Mouse (Mus musculus) bone marrow, adult 2 months (tissue): ENCODE results near the gene Zfp652. TPM values are rescaled to one million over a fixed set of nuclear protein-coding genes. Genes with fewer than 3 reads are reported as not detected.
A peak's percentile ranks its signal among the peaks of the same experiment; 100 is the strongest.

Experiments used
- H3K27ac ChIP-seq: fragments of 200-500 bp; 2 replicates; pipeline ENCODE4 v1.5.1; 2012; ENCODE audit warnings: low read depth, mild to moderate bottlenecking, control low read depth, inconsistent platforms, low read length; ENCODE audit not compliant: control insufficient read depth, poor library complexity, insufficient read depth
- H3K4me1 ChIP-seq: fragments of 200-500 bp; 2 replicates; pipeline ENCODE4 v1.6.1; 2011; ENCODE audit warnings: low read length; ENCODE audit not compliant: control insufficient read depth, insufficient read depth
- H3K4me3 ChIP-seq: fragments of 200-500 bp; replicated peaks from 2 replicates; pipeline ENCODE3; 2011; ENCODE audit warnings: mild to moderate bottlenecking, low read depth, low read length, control low read depth; ENCODE audit not compliant: control insufficient read depth
- CTCF ChIP-seq: fragments of 200-500 bp; IDR thresholded peaks from 2 replicates; pipeline ENCODE4 v1.5.1; 2011; ENCODE audit warnings: low read length, control low read depth; ENCODE audit not compliant: control insufficient read depth, insufficient read depth
- POLR2A ChIP-seq: fragments of 200-500 bp; IDR thresholded peaks from 2 replicates; pipeline ENCODE4 v1.6.1; 2011; ENCODE audit warnings: low read depth, mild to moderate bottlenecking, control low read depth, low read length, borderline replicate concordance; ENCODE audit not compliant: control insufficient read depth
- WGBS: fragments of 180-500 bp; shearing (Covaris S2); methylation state at CpG from one replicate; pipeline ENCODE4 v1.1.7; 2018; 5-methylcytosine and 5-hydroxymethylcytosine counted together
- polyA plus RNA-seq: library from polyadenylated mRNA; stranded (reverse); fragments of >200 nt; gene quantifications from 2 replicates; pipeline ENCODE4 v1.2.4, GENCODE M21; 2011; ENCODE audit warnings: low replicate concordance; ENCODE audit not compliant: missing spikeins, insufficient read depth, insufficient read length

Gene Zfp652
- polyA plus RNA-seq, 1 experiment, result 24.5 TPM

GRCm38 (mm10) chr11:95828181-95828964 is 115.9 kb downstream of the Zfp652 start:
- Histone ChIP-seq H3K27ac (no peak overlapping the region), H3K4me1 (peaks cover 2% of the 10 kb centered on the region; the same call in 1 of the 2 replicates), H3K4me3 (no peak overlapping the region)
- WGBS, result 51% methylated on average over 11 of the region's 11 CpGs
- TF ChIP-seq CTCF (no peak), POLR2A (no peak)

DNA sequence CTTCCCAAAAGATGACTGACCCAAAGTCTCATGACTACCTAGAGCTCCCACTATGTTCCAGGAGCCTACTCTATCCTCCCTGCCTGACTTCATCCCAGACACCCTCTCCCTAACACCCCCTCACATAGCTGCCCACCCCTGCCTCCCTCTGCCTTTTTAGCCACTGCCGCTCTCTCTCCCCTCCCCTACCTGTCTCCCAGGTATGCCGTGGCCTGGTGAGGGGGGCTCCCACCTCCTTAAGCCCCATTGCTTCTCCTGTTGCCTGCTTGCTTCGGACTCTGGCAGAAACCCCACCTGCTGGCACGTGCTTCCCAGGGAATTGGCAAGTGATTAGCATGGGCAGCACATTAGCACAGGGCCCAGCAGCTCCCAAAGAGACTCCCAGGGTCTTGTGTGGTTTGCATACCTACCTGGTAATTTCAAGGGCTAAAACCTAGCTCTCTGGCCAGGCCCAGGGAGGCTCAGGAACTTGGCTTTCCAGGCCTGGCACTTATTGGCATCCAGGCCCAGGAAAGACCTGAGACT is 117.1 kb downstream of the Zfp652 start:
- no peak overlapping the region for H3K27ac ChIP-seq
- H3K4me3 ChIP-seq, result no peak overlapping the region
- WGBS, result 62% methylated on average over 4 of the region's 4 CpGs
- TF ChIP-seq CTCF (no peak), POLR2A (no peak)
- H3K4me1 ChIP-seq, result peaks cover 2% of the 10 kb centered on the region; the same call in 1 of the 2 replicates

DNA sequence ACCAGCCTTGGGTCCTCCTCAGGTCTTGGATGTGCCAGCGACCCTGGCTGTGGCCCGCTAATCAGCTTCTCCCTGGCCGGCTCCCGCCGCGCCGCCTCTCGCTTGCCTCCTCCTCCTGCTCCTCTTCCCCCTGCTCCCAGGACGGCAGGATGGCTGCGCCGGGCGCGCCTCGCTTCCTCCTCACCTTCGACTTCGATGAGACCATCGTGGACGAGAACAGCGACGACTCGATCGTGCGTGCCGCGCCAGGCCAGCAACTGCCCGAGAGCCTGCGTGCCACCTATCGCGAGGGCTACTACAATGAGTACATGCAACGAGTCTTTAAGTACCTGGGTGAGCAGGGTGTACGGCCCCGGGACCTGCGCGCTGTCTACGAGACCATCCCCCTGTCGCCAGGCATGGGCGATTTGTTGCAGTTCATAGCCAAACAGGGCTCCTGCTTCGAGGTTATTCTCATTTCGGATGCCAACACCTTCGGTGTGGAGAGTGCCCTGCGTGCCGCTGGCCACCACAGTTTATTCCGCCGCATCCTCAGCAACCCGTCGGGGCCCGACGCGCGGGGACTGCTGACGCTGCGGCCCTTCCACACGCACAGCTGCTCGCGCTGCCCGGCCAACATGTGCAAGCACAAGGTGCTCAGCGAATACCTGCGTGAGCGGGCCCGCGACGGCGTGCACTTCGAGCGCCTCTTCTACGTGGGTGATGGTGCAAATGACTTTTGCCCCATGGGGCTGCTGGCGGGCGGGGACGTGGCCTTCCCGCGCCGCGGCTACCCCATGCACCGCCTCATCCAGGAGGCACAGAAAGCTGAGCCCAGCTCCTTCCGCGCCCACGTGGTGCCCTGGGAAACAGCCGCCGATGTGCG is 118.2 kb downstream of the Zfp652 start:
- H3K4me3 ChIP-seq, result peak overlapping the region; percentile 21
- peak overlapping the region; percentile 17; the same call in 1 of the 2 replicates for H3K27ac ChIP-seq
- TF ChIP-seq POLR2A, result peak; percentile 35; the same call in 1 of the 2 replicates
- no peak for TF ChIP-seq CTCF
- WGBS, result 6% methylated on average over 80 of the region's 80 CpGs
- H3K4me1 ChIP-seq, result peaks cover 6% of the 10 kb centered on the region

- Histone ChIP-seq H3K27ac (peak overlapping the region; percentile 15; the same call in 1 of the 2 replicates), H3K4me1 (peaks cover 9% of the 10 kb centered on the region), H3K4me3 (peak overlapping the region; percentile 2)
- TF ChIP-seq CTCF, result no peak
- no peak for TF ChIP-seq POLR2A
- WGBS, result 11% methylated on average over 10 of the region's 10 CpGs
Observed at GRCm38 (mm10) chr11:95831276-95831619, 118.8 kb downstream of the Zfp652 start.

DNA sequence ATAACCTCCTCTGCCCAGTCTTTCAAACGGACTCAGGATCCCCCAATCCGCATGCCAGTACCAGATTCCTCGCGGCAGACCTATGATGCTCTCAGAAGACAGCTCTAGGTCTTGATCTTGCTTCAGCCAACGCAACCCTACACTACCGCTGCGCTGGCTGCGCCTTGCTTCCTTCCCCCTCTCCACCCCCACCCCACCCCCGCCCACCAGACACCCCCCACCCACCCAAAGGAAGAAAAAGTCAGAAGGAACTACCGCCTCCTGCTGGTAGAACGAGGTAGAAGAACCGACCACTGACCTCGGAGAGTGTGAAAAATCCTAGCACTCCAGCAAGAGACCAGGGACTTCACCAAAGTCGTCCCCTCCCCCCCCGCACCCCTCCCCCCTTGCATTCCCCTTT is 119.2 kb downstream of the Zfp652 start:
- TF ChIP-seq CTCF, result peak; percentile 11; the same call in 1 of the 2 replicates
- no peak for TF ChIP-seq POLR2A
- WGBS, result 29% methylated on average over 15 of the region's 15 CpGs
- H3K27ac ChIP-seq, result no peak overlapping the region
- peaks cover 9% of the 10 kb centered on the region for H3K4me1 ChIP-seq
- H3K4me3 ChIP-seq, result no peak overlapping the region

- Histone ChIP-seq H3K4me1 (peaks cover 10% of the 10 kb centered on the region), H3K27ac (no peak overlapping the region)
- 88% methylated on average over 18 of the region's 18 CpGs for WGBS
Observed at GRCm38 (mm10) chr11:95832129-95833005, 119.9 kb downstream of the Zfp652 start.

DNA sequence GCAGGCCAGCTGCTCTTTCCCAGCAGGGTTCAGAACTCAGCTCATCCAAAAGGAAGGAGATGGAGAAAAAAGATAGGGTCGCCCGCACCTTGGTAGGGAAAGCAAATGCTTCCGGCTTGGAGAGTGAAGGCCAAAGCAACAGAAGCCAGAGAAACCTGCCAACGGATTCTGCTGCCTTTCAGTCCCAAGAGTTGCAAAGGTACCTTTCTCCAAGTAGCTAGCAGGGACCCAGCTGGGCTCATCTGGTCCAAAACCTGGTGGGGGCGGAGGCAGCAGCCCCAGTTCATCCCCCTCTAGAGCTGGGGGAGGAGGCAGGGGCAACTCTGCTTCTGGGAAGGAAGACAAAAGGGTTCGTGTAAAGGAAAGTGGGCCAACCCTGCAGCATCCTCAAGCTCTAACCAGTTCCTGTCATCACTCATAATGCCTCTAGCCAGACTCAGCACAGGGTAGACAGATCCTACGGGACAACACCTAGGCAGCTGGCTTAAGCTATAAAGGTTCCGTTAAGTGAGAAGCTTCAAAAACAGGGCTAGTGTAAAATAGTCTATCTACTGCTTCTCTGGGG is 120.6 kb downstream of the Zfp652 start:
- 68% methylated on average over 8 of the region's 8 CpGs for WGBS
- H3K4me3 ChIP-seq, result no peak overlapping the region
- no peak for TF ChIP-seq POLR2A
- no peak for TF ChIP-seq CTCF
- H3K4me1 ChIP-seq, result peaks cover 11% of the 10 kb centered on the region
- H3K27ac ChIP-seq, result peak overlapping the region; percentile 95

More at GRCm38 (mm10) chr11:95832129-95833005, 119.9 kb downstream of the Zfp652 start:
- TF ChIP-seq CTCF (no peak), POLR2A (no peak)
- no peak overlapping the region for H3K4me3 ChIP-seq
